Mouse (Mus musculus): ENCODE data around the gene Rcc2. TPM values are rescaled to one million over a fixed set of nuclear protein-coding genes. Genes with fewer than 3 reads are reported as not detected.

Gene Rcc2
- total RNA-seq, 2 experiments from 2014 or later, result 19.6 to 27.0 TPM

GRCm38 (mm10) chr4:140683608-140684007 lies 16.7 kb upstream of the Rcc2 start:
- intact Hi-C loops (cut with DNase I), result no loop called here
- DNase-seq, result no peak

- intact Hi-C loops (cut with DNase I), result no loop called here
- DNase-seq, result peak; percentile 62 to 74
Observed at GRCm38 (mm10) chr4:140684141-140684871, 16.0 kb upstream of the Rcc2 start.

GRCm38 (mm10) chr4:140684881-140685303 lies 15.4 kb upstream of the Rcc2 start:
- DNase-seq, result no peak
- intact Hi-C loops (cut with DNase I), result no loop called here

- intact Hi-C loops (cut with DNase I), result no loop called here
- no peak for DNase-seq
Observed at GRCm38 (mm10) chr4:140688044-140688825, 12.1 kb upstream of the Rcc2 start.

GRCm38 (mm10) chr4:140688826-140689425 lies 11.4 kb upstream of the Rcc2 start:
- intact Hi-C loops (cut with DNase I), result no loop called here
- DNase-seq, result no peak

GRCm38 (mm10) chr4:140689873-140690655 lies 10.3 kb upstream of the Rcc2 start:
- intact Hi-C loops (cut with DNase I), result no loop called here
- DNase-seq, result no peak

GRCm38 (mm10) chr4:140691481-140691880 lies 8.9 kb upstream of the Rcc2 start:
- intact Hi-C loops (cut with DNase I), result no loop called here
- no peak for DNase-seq

GRCm38 (mm10) chr4:140693513-140693912 lies 6.8 kb upstream of the Rcc2 start:
- DNase-seq, result no peak
- intact Hi-C loops (cut with DNase I), result no loop called here

GRCm38 (mm10) chr4:140694551-140695060 lies 5.7 kb upstream of the Rcc2 start:
- DNase-seq, result no peak
- intact Hi-C loops (cut with DNase I), result no loop called here

GRCm38 (mm10) chr4:140695146-140695545 lies 5.2 kb upstream of the Rcc2 start:
- no peak for DNase-seq
- intact Hi-C loops (cut with DNase I), result no loop called here

GRCm38 (mm10) chr4:140695675-140696585 lies 4.4 kb upstream of the Rcc2 start:
- DNase-seq, result no peak

GRCm38 (mm10) chr4:140699441-140700127 lies 757 bp upstream of the Rcc2 start:
- intact Hi-C loops (cut with DNase I), result no loop called here
- peak; percentile 67 to 69 for DNase-seq

More at GRCm38 (mm10) chr4:140695675-140696585, 4.4 kb upstream of the Rcc2 start:
- intact Hi-C loops (cut with DNase I), result no loop called here

- intact Hi-C loops (cut with DNase I), result no loop called here
- DNase-seq, result peak; percentile 90 to 91
Observed at GRCm38 (mm10) chr4:140701049-140701715, 841 bp downstream of the Rcc2 start.

- intact Hi-C loops (cut with DNase I), result no loop called here
- peak; percentile 38 to 55 for DNase-seq
Observed at GRCm38 (mm10) chr4:140701716-140702561, 1.6 kb downstream of the Rcc2 start.

GRCm38 (mm10) chr4:140702611-140703327 lies 2.4 kb downstream of the Rcc2 start:
- intact Hi-C loops (cut with DNase I), result no loop called here
- DNase-seq, result peak; percentile 90 to 94

- intact Hi-C loops (cut with DNase I), result no loop called here
- no peak for DNase-seq
Observed at GRCm38 (mm10) chr4:140703636-140704035, 3.3 kb downstream of the Rcc2 start.

- DNase-seq, result no peak
- intact Hi-C loops (cut with DNase I), result no loop called here
Observed at GRCm38 (mm10) chr4:140704166-140704565, 3.8 kb downstream of the Rcc2 start.

Measured in heart, postnatal 14 days (tissue).